Mouse (Mus musculus): ENCODE results near the gene Pkd1l1.

Pkd1l1 gene

DNA sequence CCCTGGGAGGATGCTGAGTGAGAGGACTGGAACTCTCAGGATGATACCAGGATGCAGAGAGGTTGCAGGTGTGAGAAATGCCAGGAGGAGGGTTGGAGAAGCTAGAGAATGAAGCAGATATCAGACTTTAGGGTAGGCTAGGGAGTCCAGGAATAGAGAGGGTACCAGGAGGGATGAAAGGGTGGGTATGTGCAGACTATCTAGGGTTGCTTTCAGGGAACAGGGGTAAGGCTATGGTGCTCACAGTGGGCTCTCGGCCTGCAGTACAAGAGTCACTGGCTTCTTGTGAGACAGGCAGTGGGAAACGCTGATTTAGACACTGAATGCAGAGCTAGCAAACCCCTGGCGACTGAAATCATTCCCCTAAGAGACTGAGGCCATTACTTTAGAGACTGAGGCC, at the start of gene Pkd1l1:
Gene Pkd1l1, minus strand, starts transcription at position 101 of the 400 bp plus-strand sequence.
- no peak for DNase-seq (ENCODE audit: low read depth)

- DNase-seq (ENCODE audit: low read depth), result no peak
Observed at GRCm38 (mm10) chr11:9020207-9020606, 47.1 kb upstream of the Pkd1l1 start.

GRCm38 (mm10) chr11:9018491-9019267, 45.6 kb upstream of the Pkd1l1 start:
- DNase-seq (ENCODE audit: low read depth), result no peak

DNA sequence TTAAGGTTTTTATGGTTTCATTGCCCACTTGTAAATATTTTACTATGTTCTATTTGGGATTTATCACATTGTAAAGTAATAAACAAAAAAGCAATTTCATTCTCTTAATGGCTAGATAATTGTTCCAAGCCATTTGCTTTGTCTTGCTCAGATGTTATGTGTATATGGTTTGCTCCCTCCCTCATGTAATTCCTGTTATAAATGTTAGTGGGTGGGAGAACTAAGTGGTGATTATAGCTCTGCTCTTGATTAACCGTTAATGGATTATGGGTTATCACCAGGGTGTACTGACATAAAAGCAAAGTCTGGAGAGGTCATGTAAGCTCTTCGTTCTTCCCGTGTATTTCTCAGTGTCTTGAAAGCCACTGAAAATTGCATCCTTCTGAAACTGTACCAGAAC, 41.7 kb upstream of the Pkd1l1 start:
- no peak for DNase-seq (ENCODE audit: low read depth)

- DNase-seq (ENCODE audit: low read depth), result no peak
Observed at GRCm38 (mm10) chr11:9011348-9011747, 38.3 kb upstream of the Pkd1l1 start.

DNA sequence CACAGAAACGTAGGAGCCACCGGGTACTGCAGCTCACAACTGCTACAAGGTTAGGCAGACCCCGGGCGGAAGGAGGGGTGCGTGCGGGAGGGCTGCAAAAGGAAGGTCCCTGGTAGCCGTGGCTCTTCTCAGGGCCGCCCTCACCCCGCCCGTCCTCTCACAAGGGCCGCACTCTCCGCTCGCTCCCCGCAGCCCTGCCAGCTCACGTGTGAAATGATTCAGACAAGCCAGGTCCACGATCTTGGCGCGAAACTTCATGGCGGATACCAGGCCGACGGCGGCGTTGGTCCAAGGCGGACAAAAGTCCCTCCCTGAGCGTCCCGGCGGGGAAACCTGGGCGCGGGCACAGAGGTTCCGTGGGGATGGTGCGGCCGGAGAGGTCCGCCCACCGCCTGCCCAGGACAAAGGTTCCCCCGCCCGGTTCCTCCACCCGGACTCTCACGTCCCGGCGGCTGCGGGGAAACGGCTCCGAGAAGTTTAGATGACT, 37.8 kb upstream of the Pkd1l1 start, which contains the start of gene Hus1:
Gene Hus1, minus strand, starts transcription at position 339 of the 487 bp plus-strand sequence.
- DNase-seq (ENCODE audit: low read depth), result peak; percentile 84

DNA sequence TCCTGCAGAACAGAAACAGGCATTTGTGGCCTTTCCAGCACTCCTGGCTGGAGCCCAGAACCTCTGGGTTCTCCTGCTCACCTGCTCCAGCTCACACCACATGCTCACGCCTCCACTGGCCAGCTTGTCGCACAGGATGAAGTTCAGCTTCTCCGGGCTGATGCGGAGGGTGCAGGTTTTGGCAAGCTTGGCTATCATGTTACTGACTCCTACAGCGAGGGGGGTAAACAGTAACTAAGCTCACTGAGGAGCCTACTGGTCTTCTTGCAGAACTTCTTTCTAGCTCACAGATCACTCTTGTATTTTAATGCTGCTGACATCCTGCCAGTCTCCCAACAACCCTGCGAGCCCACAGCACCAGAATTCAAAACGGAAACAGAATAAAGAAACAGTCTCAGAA, 37.4 kb upstream of the Pkd1l1 start:
- peak; percentile 76 for DNase-seq (ENCODE audit: low read depth)

DNA sequence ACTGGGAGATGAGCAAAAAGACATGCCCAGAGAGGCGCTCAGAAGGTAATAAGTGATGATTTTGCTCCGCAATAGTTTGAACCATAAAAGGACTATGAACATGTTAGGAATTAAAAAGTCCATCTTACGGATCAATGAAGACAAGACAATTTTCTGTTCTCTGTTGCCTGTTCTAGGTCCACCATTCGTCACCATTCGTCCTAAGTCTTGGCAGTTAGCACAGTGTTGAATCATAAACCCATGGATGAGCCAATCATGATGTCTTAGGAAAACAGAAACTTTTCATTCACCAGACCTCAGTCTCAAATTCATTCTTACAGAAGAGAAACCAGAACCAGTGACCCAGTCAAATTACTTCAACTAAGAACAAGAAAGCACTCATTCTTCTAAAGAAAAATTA, 35.7 kb upstream of the Pkd1l1 start:
- DNase-seq (ENCODE audit: low read depth), result no peak

DNA sequence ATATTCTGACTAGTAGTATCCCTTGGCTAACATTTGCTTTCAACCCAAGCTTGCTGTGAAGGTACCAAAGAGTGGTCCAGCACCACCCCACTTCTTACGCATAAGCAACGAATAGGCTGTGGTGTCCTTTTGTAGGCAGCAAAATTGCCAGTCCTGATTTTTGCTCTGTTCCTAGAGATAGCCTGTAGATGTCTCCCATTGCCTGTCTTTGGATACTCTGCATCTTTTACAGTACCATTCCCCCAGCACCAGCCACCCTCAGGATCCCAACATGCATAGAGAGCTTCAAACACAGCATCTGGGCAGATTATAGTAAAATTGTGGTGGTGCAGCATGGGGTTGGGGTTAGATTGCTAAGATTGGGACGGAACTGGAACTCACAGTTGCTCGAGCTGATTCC, 15.0 kb upstream of the Pkd1l1 start:
- peak; percentile 12 for DNase-seq (ENCODE audit: low read depth)

DNA sequence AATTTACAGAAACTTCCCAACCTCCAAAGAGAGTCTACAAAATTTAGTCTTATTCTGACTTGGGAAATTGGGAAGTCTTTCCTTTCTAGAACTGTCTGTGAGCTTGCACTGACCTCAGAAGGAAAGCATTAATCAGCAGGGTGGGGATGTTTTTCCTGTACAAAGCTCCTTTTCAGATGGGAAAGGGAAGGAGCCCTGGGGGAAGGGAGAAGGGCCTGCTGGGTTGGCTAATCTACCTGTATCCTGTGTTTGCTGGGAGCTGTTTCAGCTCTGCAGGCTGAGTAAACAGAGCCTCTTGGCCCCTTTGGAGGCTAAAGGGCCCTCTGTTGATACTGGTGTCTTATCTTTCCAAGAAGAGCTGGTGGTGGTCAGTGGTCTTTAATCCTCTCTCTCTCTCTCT, 13.0 kb upstream of the Pkd1l1 start:
- DNase-seq (ENCODE audit: low read depth), result no peak

DNA sequence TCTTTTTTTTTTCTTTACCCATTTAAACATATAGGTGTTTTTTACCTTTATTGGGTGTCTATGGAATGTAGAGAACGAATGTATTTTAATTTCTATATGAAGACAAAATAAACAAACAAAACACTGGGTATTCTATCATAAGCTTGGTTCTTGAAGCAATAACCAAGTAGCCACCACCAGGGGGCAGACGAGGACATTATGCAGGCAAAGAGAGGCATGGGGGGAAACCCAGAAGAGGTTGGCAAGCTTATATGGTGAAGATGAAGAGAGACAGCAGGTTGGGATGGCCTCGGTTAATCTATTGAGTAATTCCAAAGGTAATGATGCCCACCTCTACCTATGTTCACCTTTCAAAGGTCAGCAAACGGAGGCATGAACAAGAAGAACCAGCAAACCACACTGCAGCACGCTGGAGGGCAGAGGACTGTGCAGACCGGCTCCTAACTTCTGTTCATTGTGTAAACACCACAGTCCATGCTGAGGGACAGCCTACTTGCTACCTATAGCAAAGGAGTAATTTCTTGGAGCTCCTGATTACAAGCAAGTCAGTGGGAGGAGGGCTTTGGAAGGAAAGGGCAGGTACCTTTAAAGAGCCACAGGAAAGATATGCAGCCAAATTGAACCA, 10.3 kb upstream of the Pkd1l1 start:
- DNase-seq (ENCODE audit: low read depth), result peak; percentile 81

DNA sequence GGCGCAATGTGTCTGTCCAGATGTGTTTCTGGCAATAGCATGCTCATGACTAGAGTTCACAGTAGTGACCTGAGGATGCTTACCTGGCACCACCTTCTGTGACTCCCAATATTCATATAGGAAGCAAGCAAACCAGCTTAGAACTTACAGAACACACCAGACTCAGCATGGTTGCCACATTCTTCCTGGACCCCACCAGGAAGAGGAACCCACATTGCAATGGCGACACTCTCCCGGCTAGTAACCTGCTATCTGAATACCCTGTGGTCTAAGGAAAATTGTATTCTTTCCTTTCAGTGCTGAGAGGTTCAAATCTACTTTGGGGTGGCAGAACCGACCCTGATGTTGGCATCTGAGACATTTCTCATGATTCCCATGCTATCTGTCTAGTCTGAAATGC, 5.1 kb upstream of the Pkd1l1 start:
- DNase-seq (ENCODE audit: low read depth), result no peak

DNA sequence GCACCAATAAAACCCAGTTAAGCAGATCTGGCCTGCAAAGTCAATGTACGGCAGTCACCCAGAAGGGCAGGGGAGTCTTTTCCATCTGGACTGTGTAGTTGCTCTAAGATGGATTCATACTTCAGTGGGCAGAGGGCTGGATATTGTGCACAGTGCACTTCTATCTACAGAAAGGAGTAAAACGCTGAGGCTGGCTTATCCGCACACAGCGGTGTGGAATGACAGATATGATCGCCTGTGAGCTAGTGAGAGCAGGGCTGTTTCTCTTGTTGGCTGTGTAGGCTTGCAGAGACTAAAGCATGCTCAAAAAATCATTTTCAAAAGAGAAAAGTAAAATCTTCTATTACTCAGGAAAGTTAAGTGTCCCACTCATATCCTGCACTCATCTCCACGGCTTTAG, 973 bp downstream of the Pkd1l1 start:
- DNase-seq (ENCODE audit: low read depth), result no peak

DNA sequence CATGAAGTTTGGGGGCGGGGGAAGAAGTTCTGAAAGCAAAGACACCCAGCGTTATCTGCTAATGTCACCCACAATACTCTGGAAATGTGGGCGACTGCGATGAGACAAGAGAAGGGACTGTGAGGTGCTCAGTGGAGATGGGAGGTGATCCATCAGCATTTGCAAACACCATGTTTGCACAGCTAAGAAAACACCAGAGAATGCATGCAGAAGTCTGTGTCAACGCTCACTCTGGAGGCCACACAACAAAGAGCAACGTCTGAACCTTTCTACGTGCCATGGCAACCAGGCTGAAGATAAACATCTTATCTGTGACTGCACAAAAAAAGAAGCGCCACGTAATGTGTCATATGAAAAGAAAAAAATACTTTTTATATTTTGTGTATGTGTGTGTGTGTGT, 2.6 kb downstream of the Pkd1l1 start:
- no peak for DNase-seq (ENCODE audit: low read depth)

- DNase-seq (ENCODE audit: low read depth), result no peak
Observed at GRCm38 (mm10) chr11:8968094-8968493, 5.0 kb downstream of the Pkd1l1 start.

DNA sequence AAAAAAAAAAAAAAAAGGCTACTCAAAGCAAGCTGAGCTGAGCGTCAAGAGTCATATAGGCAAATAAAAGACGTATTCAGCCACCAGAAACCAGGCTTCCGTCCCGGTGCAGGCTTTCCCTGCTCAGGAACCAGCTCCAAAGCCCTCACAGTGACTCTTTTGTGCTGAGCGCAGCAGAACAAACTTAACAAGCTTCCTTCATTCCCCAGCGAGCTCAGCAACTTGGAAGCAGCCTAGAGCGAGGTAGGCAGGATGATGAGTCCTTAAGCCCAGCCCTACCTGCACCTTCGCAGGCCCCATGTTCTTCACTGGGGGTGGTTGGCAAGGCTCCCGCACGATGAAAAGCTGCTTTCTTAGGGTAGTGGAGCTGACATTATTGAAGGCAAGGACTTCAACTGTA, 14.5 kb downstream of the Pkd1l1 start:
- DNase-seq (ENCODE audit: low read depth), result no peak

DNA sequence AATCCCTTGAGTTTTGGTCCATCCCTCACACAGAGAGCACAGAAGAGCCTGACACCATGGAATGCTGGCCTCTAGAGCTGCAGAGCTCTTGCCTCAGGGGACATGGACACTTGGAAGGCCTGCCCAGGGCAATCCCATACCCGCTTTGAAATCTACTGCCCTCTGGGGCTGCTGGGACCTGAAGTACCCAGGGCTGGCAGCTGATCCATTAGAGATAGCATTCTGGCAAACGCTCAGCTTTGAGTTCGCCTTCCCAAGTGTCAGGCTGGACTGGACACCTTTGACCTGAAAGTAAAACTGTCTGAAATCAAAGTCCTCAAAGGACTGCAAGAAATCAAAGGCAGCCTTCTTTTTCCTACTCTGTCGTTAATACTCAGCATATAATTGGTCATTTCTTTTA, 15.0 kb downstream of the Pkd1l1 start:
- DNase-seq (ENCODE audit: low read depth), result no peak

DNA sequence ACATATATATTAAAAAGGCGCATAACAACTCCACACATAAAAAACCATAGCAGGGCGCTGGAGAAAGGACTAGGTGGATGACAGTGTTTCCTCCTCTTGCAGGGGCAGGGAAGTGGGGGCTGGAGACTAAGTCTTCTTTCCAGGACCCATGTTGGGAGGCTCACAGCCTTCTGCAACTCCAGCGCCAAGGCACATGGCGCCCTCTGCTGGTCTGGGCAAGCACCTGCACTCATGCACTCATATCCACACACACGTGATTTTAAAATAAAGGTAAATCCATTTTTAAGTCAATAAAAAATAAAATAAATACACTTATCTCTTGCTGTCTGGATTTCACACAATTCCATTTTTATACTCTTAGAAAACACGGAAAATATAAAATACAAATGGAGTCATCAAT, 16.0 kb downstream of the Pkd1l1 start:
- DNase-seq (ENCODE audit: low read depth), result peak; percentile 31

DNA sequence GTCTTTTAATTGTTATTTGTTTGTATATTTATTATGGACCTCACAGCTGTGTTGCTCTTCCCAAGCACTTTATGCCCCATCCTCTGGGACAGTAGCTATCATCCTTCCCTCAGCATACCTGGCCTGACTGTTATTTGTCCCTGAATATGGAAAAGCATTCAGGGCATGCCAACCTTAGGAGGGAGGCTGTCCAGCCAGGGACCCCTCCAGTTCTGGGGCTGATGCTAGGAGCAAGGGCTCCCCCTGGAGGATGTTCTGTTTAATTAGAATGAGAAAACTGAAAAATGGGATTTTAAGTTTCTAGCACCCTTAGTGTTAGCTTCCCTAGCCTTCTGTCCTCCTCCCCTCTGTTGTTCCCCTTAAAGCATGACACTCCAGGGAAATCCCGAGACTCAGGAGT, 17.4 kb downstream of the Pkd1l1 start:
- peak; percentile 24 for DNase-seq (ENCODE audit: low read depth)

GRCm38 (mm10) chr11:8949765-8950430, 23.2 kb downstream of the Pkd1l1 start:
- DNase-seq (ENCODE audit: low read depth), result no peak

- peak; percentile 57 for DNase-seq (ENCODE audit: low read depth)
Observed at GRCm38 (mm10) chr11:8948871-8949270, 24.2 kb downstream of the Pkd1l1 start.

GRCm38 (mm10) chr11:8944114-8944513, 29.0 kb downstream of the Pkd1l1 start:
- DNase-seq (ENCODE audit: low read depth), result no peak

GRCm38 (mm10) chr11:8942446-8942845, 30.6 kb downstream of the Pkd1l1 start:
- DNase-seq (ENCODE audit: low read depth), result no peak
